Mouse (Mus musculus): ENCODE measurements around the gene 0610030E20Rik. TPM values are rescaled to one million over a fixed set of nuclear protein-coding genes. Genes with fewer than 3 reads are reported as not detected.

Gene 0610030E20Rik
- total RNA-seq, 2 experiments from 2014 or later = 17.6 to 34.0 TPM

- ATAC-seq (replicated peaks; ENCODE audit: poor library complexity, severe bottlenecking) = no peak
These were observed 19.8 kb downstream of the 0610030E20Rik start, which contains the start of gene Rnf181 for GRCm38 (mm10) chr6:72366844-72367443. Rnf181 (minus strand) TSS chr6:72366956.

- ATAC-seq (replicated peaks; ENCODE audit: poor library complexity, severe bottlenecking) = no peak
These were observed 20.4 kb downstream of the 0610030E20Rik start for GRCm38 (mm10) chr6:72367460-72367974.

- no peak for ATAC-seq (replicated peaks; ENCODE audit: poor library complexity, severe bottlenecking)
These were observed 22.4 kb downstream of the 0610030E20Rik start for GRCm38 (mm10) chr6:72369557-72369956.

- ATAC-seq (replicated peaks; ENCODE audit: poor library complexity, severe bottlenecking) = no peak
These were observed 23.0 kb downstream of the 0610030E20Rik start for GRCm38 (mm10) chr6:72370091-72370490.

DNA sequence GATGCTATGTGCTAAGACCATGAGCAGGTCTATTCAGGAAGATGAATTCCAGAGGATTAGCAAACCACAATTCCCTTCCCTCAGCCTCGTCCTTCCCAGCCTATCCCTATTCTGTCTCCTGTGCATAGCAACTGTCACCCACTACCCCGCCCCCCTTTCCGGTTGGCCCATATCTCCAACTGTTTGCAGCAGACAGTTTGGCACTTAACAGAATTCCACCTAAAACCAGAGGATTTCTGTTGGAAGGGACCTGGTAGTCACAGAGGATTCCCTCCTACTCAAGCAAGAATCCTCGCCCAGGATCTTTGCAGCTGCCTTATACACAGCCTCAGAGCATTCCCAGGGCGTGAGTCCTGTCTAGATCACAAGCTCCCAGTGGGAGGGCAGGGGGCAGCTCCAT is 24.0 kb downstream of the 0610030E20Rik start:
- no peak for ATAC-seq (replicated peaks; ENCODE audit: poor library complexity, severe bottlenecking)

DNA sequence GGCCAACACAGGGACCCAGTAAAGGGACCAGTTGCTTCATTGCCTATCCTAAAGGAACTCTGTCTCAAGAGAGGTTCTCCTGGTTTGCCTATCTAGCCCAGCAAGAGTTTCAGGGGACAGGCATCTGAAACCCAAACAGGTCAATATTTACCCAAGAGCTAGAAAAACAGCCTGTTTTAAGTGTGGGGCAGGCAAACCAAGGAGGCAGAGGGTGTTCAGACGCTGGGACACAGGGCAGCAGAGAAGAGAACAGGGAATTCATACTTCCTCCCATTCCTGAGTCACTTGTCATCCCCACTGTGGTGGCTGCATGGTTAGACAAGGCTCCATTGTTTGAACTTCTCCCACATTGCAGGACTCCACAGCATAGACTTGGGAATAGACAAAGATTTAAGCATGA is 24.5 kb downstream of the 0610030E20Rik start:
- no peak for ATAC-seq (replicated peaks; ENCODE audit: poor library complexity, severe bottlenecking)

DNA sequence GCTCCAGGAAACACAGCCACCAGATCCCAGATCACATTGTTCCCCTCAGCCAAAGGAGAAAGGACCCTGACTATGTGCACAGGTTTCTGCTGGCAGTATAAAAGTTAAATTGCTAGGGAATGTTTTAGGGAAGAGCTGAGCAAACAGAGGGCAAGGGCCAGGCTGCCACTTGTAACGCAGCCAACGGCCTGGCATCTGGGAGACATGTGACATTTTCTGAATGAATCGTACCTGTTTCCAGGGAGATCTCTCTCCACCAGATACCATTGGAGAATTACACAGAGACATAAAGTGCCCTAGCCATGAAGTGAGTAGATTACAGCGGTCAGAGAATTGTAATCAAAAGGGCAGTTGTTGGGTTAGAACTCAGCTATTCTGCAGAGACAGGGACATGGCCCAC is 26.1 kb downstream of the 0610030E20Rik start:
- no peak for ATAC-seq (replicated peaks; ENCODE audit: poor library complexity, severe bottlenecking)

- no peak for ATAC-seq (replicated peaks; ENCODE audit: poor library complexity, severe bottlenecking)
These were observed 27.1 kb downstream of the 0610030E20Rik start for GRCm38 (mm10) chr6:72374206-72374605.

DNA sequence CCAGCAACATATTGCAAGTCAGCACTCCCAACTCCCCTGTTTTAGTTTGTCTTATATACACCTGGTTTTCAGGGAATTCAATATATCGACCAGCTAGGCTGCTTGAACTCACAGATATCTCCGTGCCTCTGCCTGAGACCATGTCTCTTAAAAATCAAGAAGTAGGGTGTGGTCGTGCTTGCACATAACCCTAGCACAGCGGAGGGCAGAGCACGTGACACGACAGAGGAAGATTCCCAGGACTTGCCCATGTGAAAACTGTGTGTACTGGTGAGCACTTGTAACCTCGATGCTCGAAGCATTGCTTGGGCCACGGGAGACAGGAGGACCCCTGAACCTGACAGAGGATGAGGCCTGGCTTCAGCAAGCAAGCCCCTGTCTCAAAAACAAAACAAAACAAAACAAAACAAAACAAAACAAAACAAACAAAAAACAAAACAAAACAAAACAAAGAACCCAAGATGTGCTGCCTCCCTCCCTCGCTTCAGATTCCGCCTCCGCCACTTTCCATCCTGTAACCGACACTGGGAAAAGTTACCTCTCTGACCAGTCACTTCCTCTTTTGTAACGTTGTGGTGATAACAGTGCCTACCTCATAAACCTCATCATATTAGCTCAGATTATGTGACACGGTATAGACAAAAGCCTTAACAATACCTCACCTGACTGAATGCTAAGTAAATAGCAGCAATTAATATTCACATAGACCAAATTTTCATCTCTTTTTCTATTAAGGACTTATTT is 27.9 kb downstream of the 0610030E20Rik start:
- peak; percentile 70 for ATAC-seq (replicated peaks; ENCODE audit: poor library complexity, severe bottlenecking)

- no peak for ATAC-seq (replicated peaks; ENCODE audit: poor library complexity, severe bottlenecking)
These were observed 31.6 kb downstream of the 0610030E20Rik start for GRCm38 (mm10) chr6:72378510-72379234.

DNA sequence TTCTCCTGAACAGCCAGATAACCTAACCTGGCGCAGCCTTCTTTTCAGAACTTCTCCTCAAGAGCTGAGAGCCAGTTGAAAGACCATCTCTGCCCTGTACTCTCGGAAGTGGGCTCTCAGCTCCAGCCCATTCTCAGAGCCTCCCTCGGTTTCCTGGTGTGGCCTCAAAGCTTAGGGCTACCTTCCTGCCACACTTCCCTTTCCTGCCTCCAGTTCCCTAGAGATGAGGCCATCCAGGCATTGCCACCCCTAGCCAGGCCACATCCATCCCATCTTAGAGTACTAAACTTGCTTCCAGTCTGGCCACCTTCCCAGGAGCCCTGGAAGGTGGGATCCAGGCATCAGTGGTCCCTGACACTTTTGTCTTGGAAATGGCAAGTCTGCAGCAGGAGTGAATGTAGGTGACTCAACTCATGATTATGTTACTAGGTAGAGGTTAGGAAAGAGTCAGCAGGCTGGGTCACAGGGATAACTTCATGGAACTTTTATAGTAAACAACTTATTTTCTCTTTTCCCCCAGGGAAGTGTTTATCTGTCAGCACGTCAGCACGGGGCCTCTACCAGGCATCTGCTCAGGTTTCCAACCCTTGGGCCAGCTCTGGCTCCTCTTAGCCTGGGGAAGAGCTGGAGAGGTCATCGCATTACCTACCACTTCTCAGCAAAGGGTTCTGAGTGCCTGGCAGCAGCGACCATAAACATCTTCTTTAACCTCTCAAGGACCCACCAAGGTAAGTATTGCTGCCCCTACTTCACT is 32.4 kb downstream of the 0610030E20Rik start:
- ATAC-seq (replicated peaks; ENCODE audit: poor library complexity, severe bottlenecking) = peak; percentile 60

DNA sequence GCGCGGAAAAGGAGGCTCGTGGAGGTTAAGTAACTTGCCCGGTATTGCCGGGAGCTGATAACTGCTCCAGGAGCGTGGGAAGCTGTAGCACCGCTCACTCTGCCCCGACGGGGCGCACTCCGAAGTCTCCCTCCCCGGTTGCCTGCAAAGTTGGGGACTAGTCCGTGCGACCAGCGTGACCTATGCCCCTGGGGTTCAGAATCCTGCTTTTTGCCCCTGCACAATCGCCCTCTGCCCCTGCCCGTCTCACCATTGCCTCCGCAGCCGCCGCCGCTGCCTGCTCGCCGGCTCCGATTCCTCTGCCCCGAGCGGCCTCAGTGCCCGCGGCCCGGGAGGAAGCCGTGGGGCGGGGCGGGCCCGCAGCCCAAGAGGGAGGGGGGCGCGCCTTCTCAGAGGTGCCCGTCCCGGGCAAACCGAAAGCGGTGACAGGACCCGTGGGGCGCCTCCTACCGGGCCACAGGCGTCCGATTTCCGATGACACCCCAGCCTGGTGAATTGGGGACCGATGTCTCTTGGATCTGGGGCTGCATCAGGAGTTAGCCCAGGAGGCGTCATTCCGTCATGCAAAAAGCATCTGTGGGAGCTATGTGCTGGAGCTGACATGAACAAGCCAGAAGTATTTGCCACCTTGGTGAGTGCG is 33.1 kb downstream of the 0610030E20Rik start, which contains the start of gene Vamp5:
Vamp5 (minus strand) TSS at position 338 of the 640 bp plus-strand sequence.
- peak; percentile 84 for ATAC-seq (replicated peaks; ENCODE audit: poor library complexity, severe bottlenecking)

- no peak for ATAC-seq (replicated peaks; ENCODE audit: poor library complexity, severe bottlenecking)
These were observed 35.4 kb downstream of the 0610030E20Rik start for GRCm38 (mm10) chr6:72382494-72382893.

DNA sequence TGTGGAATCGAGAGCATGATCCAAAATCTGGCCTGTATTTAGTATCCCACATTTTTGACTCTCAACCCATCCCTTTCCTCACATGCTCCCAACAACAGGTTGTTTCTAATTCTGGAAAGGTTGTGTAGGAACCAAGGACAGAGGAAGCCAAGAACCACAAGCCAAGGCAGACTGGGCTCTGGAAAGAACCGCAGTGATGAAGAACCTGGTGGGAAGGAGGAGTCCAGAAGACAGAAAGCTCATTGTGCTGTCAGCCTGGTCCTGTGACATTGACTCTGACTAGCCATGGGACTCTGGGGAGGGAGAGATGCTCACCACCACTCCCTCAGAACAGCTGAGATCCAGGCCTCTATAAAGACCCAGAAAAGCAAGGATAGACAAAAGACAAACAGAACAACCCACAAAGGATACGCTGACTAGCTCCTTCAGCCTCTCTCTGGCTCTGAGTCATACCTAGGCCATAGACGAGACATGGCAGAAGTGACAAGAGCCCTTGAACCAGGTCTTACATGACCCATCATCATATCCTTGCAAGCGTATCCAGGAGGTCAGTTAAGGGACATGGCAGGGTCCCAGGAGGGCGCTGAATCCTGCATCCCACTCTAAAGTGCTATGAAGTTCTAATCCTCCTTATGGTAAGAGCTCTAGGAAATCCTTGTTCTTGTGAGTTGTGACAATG is 36.2 kb downstream of the 0610030E20Rik start:
- ATAC-seq (replicated peaks; ENCODE audit: poor library complexity, severe bottlenecking) = no peak

DNA sequence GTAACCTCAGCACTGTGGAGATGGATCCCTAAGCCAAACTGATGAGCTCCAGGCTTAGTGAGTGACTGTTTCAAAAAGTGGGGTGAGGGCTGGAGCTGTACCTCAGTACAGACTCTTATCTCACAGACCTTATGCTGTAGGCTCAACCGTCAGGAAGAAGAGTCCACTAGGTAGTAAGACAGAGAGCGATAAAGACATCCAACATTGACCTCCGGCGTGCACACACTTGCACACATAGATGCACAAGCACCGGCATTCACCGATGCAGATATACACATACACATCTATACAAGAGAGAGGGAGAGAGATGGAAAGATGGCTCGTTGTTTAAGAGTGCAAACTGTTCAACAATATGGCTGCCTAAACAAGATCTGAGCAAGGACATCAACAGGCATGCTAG is 36.8 kb downstream of the 0610030E20Rik start:
- no peak for ATAC-seq (replicated peaks; ENCODE audit: poor library complexity, severe bottlenecking)

DNA sequence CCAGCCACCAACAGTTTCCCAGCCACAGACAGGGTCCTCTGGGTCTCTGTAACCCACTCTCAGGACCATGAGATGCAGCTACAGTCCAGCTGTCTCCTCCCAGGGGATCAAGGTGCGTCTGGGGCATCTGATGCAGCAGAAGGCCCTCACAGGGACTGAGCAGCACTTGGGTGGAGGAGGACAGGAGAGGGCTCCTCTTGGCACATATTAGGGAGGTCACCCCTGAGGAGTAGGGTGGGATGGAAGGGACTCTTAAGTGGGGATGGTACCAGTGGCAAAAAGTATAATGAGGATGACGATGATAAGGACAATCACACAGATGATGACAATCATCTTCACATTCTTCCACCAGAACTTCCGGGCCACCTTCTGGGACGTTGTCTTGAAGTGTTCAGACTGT is 38.1 kb downstream of the 0610030E20Rik start:
- no peak for ATAC-seq (replicated peaks; ENCODE audit: poor library complexity, severe bottlenecking)

GRCm38 (mm10) chr6:72386561-72386960 is 39.4 kb downstream of the 0610030E20Rik start:
- ATAC-seq (replicated peaks; ENCODE audit: poor library complexity, severe bottlenecking) = no peak

- ATAC-seq (replicated peaks; ENCODE audit: poor library complexity, severe bottlenecking) = no peak
These were observed 40.7 kb downstream of the 0610030E20Rik start for GRCm38 (mm10) chr6:72387816-72388215.

DNA sequence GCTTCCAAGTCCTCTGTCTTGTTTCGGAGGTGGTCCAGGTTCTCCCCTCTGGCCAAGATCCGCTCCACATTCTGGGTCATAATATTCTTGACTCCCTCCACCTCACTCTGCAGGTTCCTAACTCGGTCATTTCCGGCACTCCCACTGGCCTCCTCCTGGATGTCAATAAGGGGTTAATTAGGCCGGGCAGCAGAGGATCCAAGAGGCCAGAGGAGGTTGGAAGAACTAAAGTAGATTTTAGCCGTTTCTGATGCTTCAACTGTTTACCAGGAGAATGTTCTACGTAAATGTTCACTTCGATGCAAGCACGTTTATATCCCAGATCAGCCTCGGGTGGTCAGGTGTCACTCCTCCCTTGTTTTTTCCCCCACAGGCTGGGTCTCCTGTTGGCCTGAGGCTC is 41.1 kb downstream of the 0610030E20Rik start:
- ATAC-seq (replicated peaks; ENCODE audit: poor library complexity, severe bottlenecking) = no peak

Measured in granulocyte monocyte progenitor cell, adult 5-6 weeks (primary cell).